Mouse (Mus musculus) activated CD4-positive, CD25-positive, alpha-beta regulatory T cell, adult 4 months (primary cell): ENCODE results near the gene Gnptab. TPM values are rescaled to one million over a fixed set of nuclear protein-coding genes. Genes with fewer than 3 reads are reported as not detected.
"Not testable (repeated sequence)": the region's sequence is repeated elsewhere in the genome, so short reads cannot be mapped to it uniquely, and the experiment has no call there.

Experiments used
- ATAC-seq: one replicate; pipeline ENCODE4 v1.8.0; 2017
- polyA plus RNA-seq, 2 experiments: library from polyadenylated mRNA; unstranded; fragments of 100-300 nt; shearing (Covaris generic); gene quantifications; one replicate each; pipeline ENCODE4 v1.2.1; 2017

The Gnptab gene
- polyA plus RNA-seq, 2 experiments from 2014 or later, result 3.4 to 4.8 TPM

DNA sequence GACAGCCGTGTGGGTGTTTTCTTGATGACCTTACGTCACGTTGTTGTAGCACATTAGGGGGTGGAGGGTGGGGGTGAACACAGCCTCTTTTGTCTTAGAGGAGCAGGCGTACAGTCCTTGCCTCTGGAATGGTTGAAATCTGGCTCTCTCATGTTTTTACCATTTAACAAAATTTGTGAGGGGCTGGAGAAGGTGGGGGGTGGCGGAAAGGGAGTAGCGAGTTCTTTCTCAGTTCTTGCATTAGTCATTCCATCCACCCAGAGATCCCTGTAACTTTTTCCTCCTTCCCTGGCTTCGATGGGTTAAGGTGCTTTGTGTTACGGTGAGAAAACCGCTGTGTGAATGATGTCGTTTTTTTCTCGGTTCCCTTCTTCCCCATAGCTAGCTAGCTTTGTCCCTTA, 41.2 kb downstream of the Gnptab start:
- ATAC-seq, result no peak

DNA sequence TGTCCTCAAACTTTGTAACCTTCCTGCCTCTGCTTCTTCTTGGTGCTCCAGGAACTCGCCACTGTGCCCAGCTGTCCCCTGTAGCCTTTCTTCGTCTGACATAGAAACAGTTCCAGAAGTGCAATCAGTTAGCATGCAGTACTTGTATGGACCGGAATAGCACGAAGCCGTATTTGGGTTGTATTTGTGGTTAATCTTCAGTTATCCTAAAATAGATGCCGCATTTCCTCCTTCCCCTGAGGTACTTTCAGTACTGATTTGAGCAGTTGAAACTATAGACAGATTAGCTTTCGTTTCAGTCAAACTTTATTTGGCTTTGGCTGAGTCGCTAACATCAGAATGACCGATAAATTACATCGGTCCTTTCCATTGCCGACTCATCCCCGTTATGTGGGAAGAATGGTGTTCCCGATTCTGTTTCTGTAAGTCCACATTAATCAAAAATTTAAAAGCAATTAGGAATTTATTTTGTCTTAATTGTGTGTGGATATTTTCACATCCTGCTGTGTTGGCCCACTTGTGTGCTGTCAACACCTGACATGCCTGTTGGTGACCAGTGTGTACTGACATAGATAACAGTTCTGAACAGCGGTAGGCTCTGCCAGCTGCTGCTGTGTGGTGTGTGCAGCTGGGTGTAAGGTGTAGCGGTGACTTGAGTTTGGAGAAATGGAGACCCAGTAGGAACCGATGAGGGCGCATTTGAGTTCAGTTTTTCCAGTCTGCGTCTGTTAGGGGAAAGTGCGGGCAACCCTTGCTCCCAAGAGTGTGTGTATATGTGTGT, 41.9 kb downstream of the Gnptab start:
- ATAC-seq, result peak; percentile 96

DNA sequence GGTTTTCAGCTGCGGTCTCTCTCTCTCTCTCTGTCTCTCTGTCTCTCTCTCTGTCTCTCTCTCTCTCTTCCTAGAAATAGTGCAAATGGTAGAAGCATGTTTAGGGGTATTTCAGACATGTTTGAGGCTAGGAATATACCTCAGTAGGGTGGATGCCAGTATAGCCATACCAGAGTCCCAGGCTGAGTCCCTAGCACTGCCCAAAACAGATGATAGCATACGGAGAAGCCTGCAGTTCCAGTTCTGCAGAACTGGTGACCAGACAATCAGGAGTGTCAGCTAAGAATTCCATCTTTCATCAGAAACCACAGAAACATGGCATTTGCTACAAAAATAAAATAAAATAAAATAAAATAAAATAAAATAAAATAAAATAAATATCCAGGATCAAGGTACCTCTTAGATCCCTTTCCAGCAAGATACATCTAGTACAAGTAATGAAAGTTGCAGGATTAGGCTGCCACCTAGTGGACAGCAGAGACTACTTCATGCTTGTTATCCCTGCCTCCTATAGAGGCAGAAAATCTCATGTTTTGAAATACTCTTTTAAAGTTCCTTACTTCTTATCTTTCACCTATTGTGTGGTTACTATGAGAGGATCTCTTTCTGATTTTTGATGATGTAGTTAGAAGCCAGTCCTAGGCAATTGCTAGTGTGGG, 47.4 kb downstream of the Gnptab start:
- ATAC-seq, result peak; percentile 80

DNA sequence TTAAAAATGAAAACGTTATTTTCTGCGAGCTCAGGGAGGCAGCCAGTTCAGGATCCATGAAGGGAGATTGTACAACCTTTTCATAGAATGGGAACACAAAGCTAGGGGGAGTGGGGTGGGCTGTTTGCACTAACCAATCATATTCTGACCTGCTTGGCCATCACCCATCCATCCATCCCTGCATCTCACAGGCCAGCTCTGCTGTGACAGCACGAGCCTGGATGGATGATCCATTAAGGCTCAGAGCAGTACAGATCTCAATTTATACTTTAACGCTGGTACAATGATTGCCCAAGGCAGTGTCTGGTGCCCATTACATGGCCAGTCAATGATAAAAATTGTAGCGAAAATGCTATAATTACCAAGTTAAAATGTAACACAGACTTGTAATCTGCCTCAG, 48.0 kb downstream of the Gnptab start:
- ATAC-seq, result no peak

DNA sequence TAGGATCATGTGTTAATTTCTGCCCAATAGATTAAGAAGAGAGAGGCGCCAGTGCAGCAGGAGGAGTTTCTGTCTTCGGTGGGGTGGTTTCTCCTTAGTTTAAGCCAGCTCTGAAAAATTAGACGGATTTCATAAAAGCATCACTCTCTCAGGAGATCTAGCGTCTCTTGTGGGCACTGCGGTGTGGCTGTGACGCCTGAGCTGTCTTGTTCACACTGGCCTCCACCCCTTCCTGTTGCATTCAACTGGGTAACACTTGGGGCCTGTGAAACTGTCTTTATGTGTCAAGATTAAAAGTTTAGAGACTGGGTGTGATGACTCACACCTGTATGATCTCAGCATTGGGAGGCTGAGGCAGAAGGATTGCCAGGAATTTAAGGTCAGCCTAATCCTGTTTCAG, 49.1 kb downstream of the Gnptab start:
- peak; percentile 53 for ATAC-seq

DNA sequence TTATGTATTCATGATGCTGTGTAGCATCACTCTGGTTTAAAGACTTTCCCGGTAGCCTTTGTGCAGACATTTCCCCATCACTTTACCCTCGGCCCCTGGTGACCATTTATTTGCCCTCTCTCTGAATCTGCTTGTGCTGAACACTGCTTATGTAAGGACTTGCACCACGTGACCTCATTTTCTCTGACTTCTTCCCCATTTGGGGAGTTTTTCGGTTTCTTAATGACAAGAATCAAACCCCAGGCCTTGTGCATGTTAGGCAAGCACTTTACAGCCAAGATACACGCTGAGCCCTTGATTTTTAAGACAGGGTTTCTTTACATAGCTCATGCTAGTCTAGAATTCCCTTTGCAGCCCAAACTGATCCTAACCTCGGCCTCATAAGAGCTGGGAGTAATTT, 62.3 kb downstream of the Gnptab start:
- ATAC-seq, result no peak

DNA sequence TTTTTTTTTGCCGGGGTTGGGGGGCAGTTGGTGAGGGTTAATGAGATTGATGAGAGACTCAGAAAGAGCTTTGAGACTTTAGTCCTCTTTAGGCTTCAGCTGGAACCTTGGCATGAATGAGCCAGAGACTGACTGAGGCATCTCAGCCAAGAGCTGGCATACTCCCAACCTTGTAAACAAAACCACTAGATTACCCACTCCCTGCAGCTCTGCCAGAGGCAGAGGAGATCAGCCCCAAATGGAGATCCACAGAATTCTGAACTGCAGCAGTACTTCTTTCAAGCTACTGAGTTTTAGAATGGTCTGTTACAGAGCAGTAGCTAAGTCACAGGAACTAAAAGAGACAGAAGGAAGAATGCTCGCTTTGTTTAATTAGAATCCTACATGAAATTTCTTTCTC, 72.3 kb downstream of the Gnptab start:
- no peak for ATAC-seq

DNA sequence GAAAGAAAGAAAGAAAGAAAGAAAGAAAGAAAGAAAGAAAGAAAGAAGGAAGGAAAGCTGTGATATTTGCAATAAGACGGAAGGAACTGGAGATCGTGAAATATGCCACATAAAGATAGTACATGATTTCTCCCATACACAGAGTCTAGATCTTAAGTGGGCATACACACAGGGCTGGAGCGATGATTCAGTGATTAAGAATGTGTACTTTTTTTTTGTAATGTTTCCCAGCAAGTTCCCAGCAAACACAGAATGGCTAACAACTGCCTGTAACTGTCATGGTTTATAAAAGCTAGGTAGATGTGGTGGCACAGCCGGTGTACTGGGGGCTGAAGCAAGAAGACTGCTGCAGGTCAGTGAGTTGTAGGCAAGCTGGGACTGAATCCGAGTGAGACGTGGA, 73.1 kb downstream of the Gnptab start:
- ATAC-seq, result no peak

DNA sequence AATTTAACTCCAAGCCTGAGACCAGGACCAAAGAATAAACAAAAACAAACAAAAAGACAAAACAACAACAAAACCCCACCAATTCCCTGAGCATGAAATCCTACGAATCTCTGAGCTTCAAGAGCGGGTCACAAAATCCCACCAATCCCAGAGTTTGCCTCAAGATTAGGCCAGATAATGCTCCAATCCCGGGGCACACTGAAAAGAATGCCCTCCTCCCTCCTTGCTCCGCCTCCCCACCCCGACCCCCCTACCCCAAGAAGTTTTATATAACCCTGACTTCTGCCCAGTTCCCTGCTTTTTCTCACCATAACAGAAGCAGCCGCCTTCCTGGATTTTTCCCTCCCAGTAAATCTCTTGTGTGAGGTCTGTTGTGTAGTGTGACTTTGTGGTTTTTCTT, 78.9 kb downstream of the Gnptab start:
- no peak for ATAC-seq

DNA sequence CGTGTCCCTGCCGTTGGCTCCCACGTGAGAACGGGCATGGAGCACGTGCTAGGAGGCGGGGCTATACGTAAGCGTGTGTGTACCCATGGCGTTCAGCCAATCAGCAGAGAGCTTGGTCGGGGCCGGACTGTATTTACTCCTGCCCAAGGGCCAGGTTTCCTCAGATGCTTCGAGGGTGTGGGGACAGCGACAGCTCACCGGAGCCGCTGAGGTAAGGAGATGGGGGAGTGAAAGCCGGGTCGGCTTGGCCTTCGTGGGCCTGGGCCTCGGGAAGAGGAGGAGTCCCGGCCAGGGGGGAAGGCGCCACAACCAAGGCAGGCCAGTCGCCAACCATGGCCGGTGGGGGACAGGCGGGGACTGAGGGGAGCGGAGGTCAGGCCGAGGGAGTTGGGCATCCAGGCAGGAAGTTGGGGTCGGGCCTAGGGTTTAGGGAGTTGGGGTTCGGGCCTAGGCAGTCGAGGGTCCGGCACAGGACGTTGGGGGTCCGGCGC, 80.6 kb downstream of the Gnptab start, which contains the start of gene Sycp3:
Sycp3 (plus strand) TSS at position 68 of the 491 bp plus-strand sequence.
- ATAC-seq, result no peak

DNA sequence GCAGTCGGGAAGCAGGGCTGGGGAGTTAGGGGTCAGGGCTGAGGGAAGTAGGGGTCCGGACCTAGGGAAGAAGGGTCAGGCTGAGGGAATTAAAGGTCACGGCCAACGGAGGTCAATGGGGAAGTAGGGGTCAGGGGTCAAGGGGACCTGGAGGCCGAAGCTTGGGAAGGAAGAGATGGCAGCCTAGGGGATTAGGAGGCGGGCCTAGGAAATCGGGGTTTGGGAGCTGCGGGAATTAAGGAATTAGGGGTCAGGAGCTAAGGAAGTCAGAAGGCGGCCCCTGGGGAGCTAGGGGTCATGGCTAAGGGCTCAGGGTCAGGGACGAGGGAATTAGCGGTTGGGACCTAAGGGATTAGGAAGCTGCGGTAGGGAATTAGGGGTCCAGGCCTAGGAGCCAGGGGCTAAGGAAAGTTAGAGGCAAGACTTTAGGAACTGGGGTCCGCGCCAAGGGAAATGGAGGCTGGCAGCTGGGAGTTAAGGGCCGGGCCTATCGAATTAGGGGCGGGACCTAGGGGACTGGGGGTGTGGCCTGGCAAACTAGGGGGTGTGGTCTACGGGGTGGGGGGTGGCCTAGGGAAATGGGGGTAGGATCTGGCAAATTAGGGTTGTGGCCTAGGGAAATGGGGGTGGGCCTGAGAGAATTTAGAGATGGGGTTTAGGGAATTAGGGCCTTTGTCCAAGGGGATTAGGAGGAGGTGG, 81.3 kb downstream of the Gnptab start:
- ATAC-seq, result no peak

DNA sequence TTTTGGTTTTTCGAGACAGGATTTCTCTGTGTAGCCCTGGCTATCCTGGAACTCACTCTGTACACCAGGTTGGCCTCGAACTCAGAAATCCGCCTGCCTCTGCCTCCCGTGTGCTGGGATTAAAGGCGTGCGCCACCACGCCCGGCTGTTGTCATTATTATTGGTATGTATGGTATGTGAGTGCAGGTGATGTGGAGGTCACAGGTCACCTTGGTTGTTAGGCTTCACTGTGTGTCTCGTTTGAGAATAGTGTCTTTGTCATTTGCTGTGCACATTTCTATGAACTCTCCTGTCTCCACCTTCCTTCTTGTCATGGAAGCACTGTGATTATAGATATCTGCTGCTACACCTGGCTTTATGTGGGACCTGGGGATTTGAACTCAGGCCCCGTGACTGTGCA, 103.9 kb downstream of the Gnptab start:
- not testable (repeated sequence) for ATAC-seq

DNA sequence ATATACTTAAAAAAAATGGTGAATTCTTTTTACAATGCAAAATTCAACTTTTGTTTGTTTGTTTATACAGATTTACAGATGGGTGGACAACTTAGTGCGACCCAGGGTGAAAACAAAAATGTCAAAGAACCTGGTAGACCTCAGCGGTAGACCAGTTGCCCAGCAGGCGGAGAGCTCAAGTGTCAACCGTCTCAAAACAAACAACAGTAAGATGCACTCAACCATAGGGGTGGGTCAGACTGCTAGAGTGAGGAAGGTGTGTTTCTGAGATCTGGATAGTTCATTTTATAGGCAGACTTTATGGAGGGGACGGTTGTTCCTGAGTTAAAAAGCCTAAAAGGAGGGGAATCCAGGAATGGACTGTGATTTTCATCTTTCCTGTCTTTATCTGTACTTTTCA, 109.7 kb downstream of the Gnptab start:
- ATAC-seq, result no peak

DNA sequence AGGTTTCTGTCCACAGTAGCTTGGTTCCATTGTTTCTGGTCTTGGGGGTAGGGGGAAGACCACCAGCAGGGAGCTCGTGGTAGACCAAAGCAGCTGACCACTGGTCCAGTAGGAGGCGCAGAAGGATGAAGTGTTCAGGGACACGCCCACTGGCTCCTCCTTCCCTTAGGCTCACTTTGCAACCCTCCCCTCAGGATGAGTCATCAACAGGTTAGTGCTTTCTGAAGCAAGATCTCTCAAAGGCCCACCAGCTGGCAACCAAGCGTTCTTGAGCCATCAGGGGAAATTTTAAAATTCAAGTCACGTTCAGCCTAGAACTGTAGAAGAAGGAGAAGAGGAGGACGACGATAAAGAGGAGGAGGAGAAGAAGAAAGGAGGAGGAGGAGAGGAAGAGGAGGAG, 112.7 kb downstream of the Gnptab start:
- no peak for ATAC-seq

DNA sequence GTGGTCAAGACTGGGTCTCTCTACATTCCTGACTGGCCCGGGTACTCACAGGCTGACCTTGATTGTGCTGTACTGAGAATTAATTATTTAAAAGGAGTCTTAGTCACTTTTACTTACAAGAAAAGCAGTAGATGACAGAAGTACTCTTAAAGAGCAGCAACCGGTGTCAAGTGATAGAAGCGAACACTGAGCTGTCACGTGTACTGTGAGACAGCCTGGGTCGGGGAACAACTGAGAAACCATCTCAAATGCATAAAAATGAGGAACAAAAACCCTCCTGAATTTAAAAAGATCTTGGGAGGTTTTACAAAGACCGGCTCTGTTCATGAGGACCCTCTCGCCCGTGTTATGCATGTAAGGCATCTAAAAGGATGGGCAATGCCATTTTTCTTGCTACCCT, 113.7 kb downstream of the Gnptab start:
- ATAC-seq, result no peak

DNA sequence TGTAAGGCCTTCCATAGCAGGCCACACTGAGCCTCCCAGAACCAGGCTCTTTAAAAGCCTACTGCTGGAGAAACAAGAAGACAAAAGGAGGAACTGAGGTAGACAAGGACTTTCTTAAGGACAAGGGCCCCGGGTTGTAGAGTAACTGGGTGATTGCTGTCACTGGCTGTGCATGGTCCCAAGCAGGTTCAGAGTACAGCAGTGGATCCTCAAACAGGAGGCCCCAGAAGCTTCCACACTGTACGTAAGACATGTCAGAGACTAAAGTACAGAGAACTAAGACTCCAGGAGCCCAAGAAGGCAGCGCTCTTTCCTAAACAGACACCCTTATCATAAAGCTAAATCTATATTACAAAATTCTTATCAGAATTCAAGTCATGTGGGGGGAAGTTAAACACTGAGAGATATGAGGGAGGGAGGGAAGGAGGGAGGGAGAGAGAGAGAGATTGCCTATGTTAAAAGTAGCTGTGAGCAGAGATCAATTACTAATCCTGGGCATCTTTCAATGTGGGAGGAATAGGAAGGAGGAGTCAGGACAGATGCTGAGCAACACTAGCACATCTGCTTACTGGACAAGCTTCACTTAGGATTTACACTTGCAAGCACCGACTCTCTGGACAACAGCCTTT, 116.1 kb downstream of the Gnptab start:
- no peak for ATAC-seq

Other genes starting within 250 kb of the Gnptab start
- 1 to 10 TPM; 4.4 to 5.1 TPM for gene Parpbp, start 232.2 kb upstream of the Gnptab start, polyA plus RNA-seq
- gene Nup37, start 232.1 kb upstream of the Gnptab start, polyA plus RNA-seq, result 10 to 100 TPM; 37.7 to 48.6 TPM
- 100 to 1,000 TPM; 111 to 120 TPM for gene Washc3, start 178.0 kb upstream of the Gnptab start, polyA plus RNA-seq
- under 1 TPM in 1 of 2 experiments, not detected in 1; 0.33 TPM for gene Dram1, start 52 bp upstream of the Gnptab start, polyA plus RNA-seq
- not detected for gene Sycp3, start 80.4 kb downstream of the Gnptab start, polyA plus RNA-seq
- gene Chpt1, start 124.9 kb downstream of the Gnptab start, polyA plus RNA-seq, result 1 to 10 TPM; 1.3 to 4.7 TPM
- gene Mybpc1, start 226.0 kb downstream of the Gnptab start, polyA plus RNA-seq, result not detected